Mouse (Mus musculus) heart, embryonic 13.5 days (tissue): ENCODE data around the gene Hivep3. TPM values are rescaled to one million over a fixed set of nuclear protein-coding genes. Genes with fewer than 3 reads are reported as not detected.

Experiments
- ATAC-seq: fragments of 200-750 bp; cut with Nextera tagmentation; 2 replicates; pipeline ENCODE4 v1.8.0; 2017; ENCODE audit warnings: moderate TSS enrichment; ENCODE audit not compliant: insufficient number of reproducible peaks, low FRiP score, low TSS enrichment; ENCODE audit errors: extremely low read depth
- H3K27ac ChIP-seq: fragments of 300-500 bp; sonication (generic); replicated peaks from 2 replicates; pipeline ENCODE4 v1.5.1; 2015; ENCODE audit warnings: moderate library complexity, mild to moderate bottlenecking, inconsistent platforms
- H3K27me3 ChIP-seq: fragments of 300-500 bp; sonication (generic); replicated peaks from 2 replicates; pipeline ENCODE4 v1.6.1; 2015; ENCODE audit warnings: mild to moderate bottlenecking, inconsistent platforms
- H3K36me3 ChIP-seq: fragments of 300-500 bp; sonication (generic); 2 replicates; pipeline ENCODE4 v1.6.1; 2015; ENCODE audit warnings: mild to moderate bottlenecking, inconsistent platforms
- H3K4me1 ChIP-seq: fragments of 300-500 bp; sonication (generic); 2 replicates; pipeline ENCODE4 v1.6.1; 2015; ENCODE audit warnings: inconsistent platforms
- H3K4me2 ChIP-seq: fragments of 300-500 bp; sonication (generic); 2 replicates; pipeline ENCODE4 v1.6.1; 2015; ENCODE audit warnings: inconsistent platforms, mild to moderate bottlenecking, moderate library complexity
- H3K4me3 ChIP-seq: fragments of 300-500 bp; sonication (generic); 2 replicates; pipeline ENCODE4 v1.5.1; 2015; ENCODE audit warnings: moderate library complexity, mild to moderate bottlenecking, inconsistent platforms
- H3K9ac ChIP-seq: fragments of 300-500 bp; sonication (generic); 2 replicates; pipeline ENCODE4 v1.6.1; 2015; ENCODE audit warnings: inconsistent platforms, mild to moderate bottlenecking, moderate library complexity
- H3K9me3 ChIP-seq: fragments of 300-500 bp; sonication (generic); 2 replicates; pipeline ENCODE4 v1.6.1; 2016; ENCODE audit warnings: inconsistent platforms
- WGBS: fragments of 180-500 bp; shearing (Covaris S2); methylation state at CpG from one replicate; pipeline ENCODE4 v1.1.7; 2015; ENCODE audit warnings: mixed read lengths; 5-methylcytosine and 5-hydroxymethylcytosine counted together
- polyA plus RNA-seq: library from polyadenylated mRNA; unstranded; fragments of >200 nt; fragmentation: Nextera tagmentation; extraction: Ambion mirVana; gene quantifications from 2 replicates; pipeline ENCODE4 v1.2.1, GENCODE M21; 2015

Gene Hivep3
- polyA plus RNA-seq, 1 experiment from 2014 or later: 5.0 TPM

GRCm38 (mm10) chr4:119934901-119935300 lies 201.3 kb downstream of the Hivep3 start:
- H3K4me2 ChIP-seq: no peak overlapping the region
- H3K4me1 ChIP-seq: peaks cover 16% of the 10 kb centered on the region
- no peak overlapping the region for H3K9ac ChIP-seq
- H3K9me3 ChIP-seq: no peaks in the 10 kb centered on the region
- no peaks in the 10 kb centered on the region for H3K36me3 ChIP-seq
- H3K27me3 ChIP-seq: no peaks in the 10 kb centered on the region
- H3K27ac ChIP-seq: no peak overlapping the region
- ATAC-seq: no peak
- no peak overlapping the region for H3K4me3 ChIP-seq
- 72% methylated on average over 4 of the region's 4 CpGs for WGBS

GRCm38 (mm10) chr4:119937876-119938275 lies 204.3 kb downstream of the Hivep3 start:
- WGBS: 29% methylated on average over 7 of the region's 7 CpGs
- no peaks in the 10 kb centered on the region for H3K27me3 ChIP-seq
- H3K36me3 ChIP-seq: no peaks in the 10 kb centered on the region
- no peak for ATAC-seq
- H3K4me2 ChIP-seq: no peak overlapping the region
- no peaks in the 10 kb centered on the region for H3K9me3 ChIP-seq
- H3K4me1 ChIP-seq: peaks cover 16% of the 10 kb centered on the region
- H3K9ac ChIP-seq: 0 out of 2 replicates have a peak overlapping the region, but pooled peaks have one; percentile 15
- H3K27ac ChIP-seq: peak overlapping the region; percentile 10; the same call in 1 of the 2 replicates
- no peak overlapping the region for H3K4me3 ChIP-seq

- H3K27ac ChIP-seq: no peak overlapping the region
Measured at GRCm38 (mm10) chr4:119938518-119938917, 204.9 kb downstream of the Hivep3 start.

GRCm38 (mm10) chr4:119939786-119940185 lies 206.2 kb downstream of the Hivep3 start:
- H3K36me3 ChIP-seq: no peaks in the 10 kb centered on the region
- H3K9me3 ChIP-seq: no peaks in the 10 kb centered on the region
- peaks cover 16% of the 10 kb centered on the region for H3K4me1 ChIP-seq
- H3K9ac ChIP-seq: no peak overlapping the region
- 77% methylated on average over 6 of the region's 6 CpGs for WGBS
- no peaks in the 10 kb centered on the region for H3K27me3 ChIP-seq
- no peak for ATAC-seq
- H3K4me2 ChIP-seq: no peak overlapping the region
- H3K4me3 ChIP-seq: no peak overlapping the region
- H3K27ac ChIP-seq: no peak overlapping the region

More at GRCm38 (mm10) chr4:119938518-119938917, 204.9 kb downstream of the Hivep3 start:
- Histone ChIP-seq H3K9ac (0 out of 2 replicates have a peak overlapping the region, but pooled peaks have one; percentile 15), H3K27me3 (no peaks in the 10 kb centered on the region), H3K4me1 (peaks cover 16% of the 10 kb centered on the region), H3K4me2 (no peak overlapping the region), H3K9me3 (no peaks in the 10 kb centered on the region), H3K36me3 (no peaks in the 10 kb centered on the region), H3K4me3 (no peak overlapping the region)
- WGBS: 64% methylated on average over 4 of the region's 4 CpGs
- ATAC-seq: no peak

GRCm38 (mm10) chr4:119946224-119946887 lies 212.8 kb downstream of the Hivep3 start:
- no peaks in the 10 kb centered on the region for H3K36me3 ChIP-seq

GRCm38 (mm10) chr4:119947232-119948162 lies 213.9 kb downstream of the Hivep3 start:
- Histone ChIP-seq H3K9ac (no peak overlapping the region), H3K4me1 (peaks cover 25% of the 10 kb centered on the region), H3K27me3 (no peaks in the 10 kb centered on the region; the same call in 1 of the 2 replicates), H3K36me3 (no peaks in the 10 kb centered on the region), H3K27ac (no peak overlapping the region), H3K4me2 (no peak overlapping the region), H3K4me3 (no peak overlapping the region), H3K9me3 (peaks cover 8% of the 10 kb centered on the region)
- no peak for ATAC-seq
- WGBS: 74% methylated on average over 12 of the region's 12 CpGs

More at GRCm38 (mm10) chr4:119946224-119946887, 212.8 kb downstream of the Hivep3 start:
- no peak overlapping the region for H3K9ac ChIP-seq
- H3K27ac ChIP-seq: no peak overlapping the region
- H3K9me3 ChIP-seq: peaks cover 8% of the 10 kb centered on the region
- H3K4me2 ChIP-seq: no peak overlapping the region
- H3K27me3 ChIP-seq: no peaks in the 10 kb centered on the region; the same call in 1 of the 2 replicates
- WGBS: 69% methylated on average over 3 of the region's 3 CpGs
- no peak overlapping the region for H3K4me3 ChIP-seq
- H3K4me1 ChIP-seq: peaks cover 25% of the 10 kb centered on the region
- ATAC-seq: no peak

GRCm38 (mm10) chr4:119948406-119948805 lies 214.8 kb downstream of the Hivep3 start:
- H3K4me1 ChIP-seq: peaks cover 25% of the 10 kb centered on the region
- WGBS: 71% methylated on average over 6 of the region's 6 CpGs
- peak overlapping the region; percentile 13; the same call in 1 of the 2 replicates for H3K4me2 ChIP-seq
- ATAC-seq: no peak
- H3K27ac ChIP-seq: peak overlapping the region; percentile 46; the same call in 1 of the 2 replicates
- peaks cover 8% of the 10 kb centered on the region for H3K9me3 ChIP-seq
- H3K9ac ChIP-seq: 0 out of 2 replicates have a peak overlapping the region, but pooled peaks have one; percentile 7
- H3K4me3 ChIP-seq: no peak overlapping the region
- no peaks in the 10 kb centered on the region for H3K36me3 ChIP-seq
- H3K27me3 ChIP-seq: no peaks in the 10 kb centered on the region; the same call in 1 of the 2 replicates

GRCm38 (mm10) chr4:119948922-119949614 lies 215.5 kb downstream of the Hivep3 start:
- H3K4me3 ChIP-seq: no peak overlapping the region
- H3K9ac ChIP-seq: 0 out of 2 replicates have a peak overlapping the region, but pooled peaks have one; percentile 7
- H3K27ac ChIP-seq: peak overlapping the region; percentile 46
- 0 out of 2 replicates have a peak, but pooled peaks have one; percentile 32 for ATAC-seq
- H3K4me2 ChIP-seq: peak overlapping the region; percentile 13
- H3K4me1 ChIP-seq: peaks cover 25% of the 10 kb centered on the region
- no peaks in the 10 kb centered on the region; the same call in 1 of the 2 replicates for H3K27me3 ChIP-seq
- 35% methylated on average over 12 of the region's 12 CpGs for WGBS
- H3K9me3 ChIP-seq: peaks cover 8% of the 10 kb centered on the region
- H3K36me3 ChIP-seq: no peaks in the 10 kb centered on the region

GRCm38 (mm10) chr4:119950181-119950580 lies 216.6 kb downstream of the Hivep3 start:
- Histone ChIP-seq H3K36me3 (no peaks in the 10 kb centered on the region), H3K27me3 (no peaks in the 10 kb centered on the region; the same call in 1 of the 2 replicates), H3K27ac (no peak overlapping the region), H3K9ac (no peak overlapping the region), H3K4me3 (no peak overlapping the region), H3K9me3 (peaks cover 5% of the 10 kb centered on the region), H3K4me1 (peaks cover 25% of the 10 kb centered on the region), H3K4me2 (no peak overlapping the region)
- WGBS: 78% methylated on average over 5 of the region's 5 CpGs
- ATAC-seq: no peak

- no peak overlapping the region for H3K4me3 ChIP-seq
- H3K9ac ChIP-seq: no peak overlapping the region
- H3K4me1 ChIP-seq: peaks cover 25% of the 10 kb centered on the region
- ATAC-seq: no peak
- H3K4me2 ChIP-seq: no peak overlapping the region
- no peaks in the 10 kb centered on the region for H3K9me3 ChIP-seq
- H3K27me3 ChIP-seq: no peaks in the 10 kb centered on the region; the same call in 1 of the 2 replicates
- 72% methylated on average over 1 of the region's 1 CpGs for WGBS
- no peak overlapping the region for H3K27ac ChIP-seq
- no peaks in the 10 kb centered on the region for H3K36me3 ChIP-seq
Measured at GRCm38 (mm10) chr4:119951081-119951480, 217.5 kb downstream of the Hivep3 start.
